17 mouse cellular contexts compared by ENCODE assay signal in the genomic region with DNA sequence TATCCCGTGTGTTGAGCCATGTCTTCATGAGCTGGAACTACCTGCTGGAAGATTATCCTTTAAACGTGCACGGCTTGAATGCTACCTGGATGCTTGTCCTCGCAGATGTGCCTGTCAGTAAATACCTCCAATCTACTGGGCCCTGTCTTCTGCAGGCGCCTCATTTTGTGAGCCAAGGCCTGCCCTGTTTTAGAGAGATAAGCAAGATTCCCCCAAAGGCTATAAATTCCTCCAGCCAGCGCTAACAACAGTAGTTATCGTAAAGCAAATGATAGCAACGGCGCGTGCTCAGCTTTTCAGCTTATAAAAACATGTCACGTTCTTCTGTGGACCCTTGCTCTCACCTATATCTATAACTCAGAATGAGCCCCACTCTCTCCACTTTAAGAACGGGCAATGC.
DNase-seq lines count a peak whose midpoint lies in the region; ATAC-seq lines count a peak whose summit lies in the region.
"Had no signal": no experiment of that assay in that cellular context is flagged by ENCODE, and none has a peak within 500 bp of the region (broad histone marks: within the 10 kb centered on the region; RNA-seq: fewer than 3 reads in every experiment).

No protein-coding gene starts in this region.

- H3K4me2 ChIP-seq in hindbrain, embryonic 15.5 days: no peak overlapping the region
- no peak overlapping the region for H3K4me2 ChIP-seq in hindbrain, embryonic 11.5 days (replicated peaks; ENCODE audit: low read depth, low read length)
- H3K4me2 ChIP-seq in liver, embryonic 11.5 days: peak overlapping the region; percentile 31
- no peak overlapping the region for H3K4me2 ChIP-seq in midbrain, embryonic 15.5 days
- H3K4me2 ChIP-seq: forebrain, embryonic 15.5 days; kidney, embryonic 15.5 days; limb, embryonic 13.5 days had no signal

- no peaks in the 10 kb centered on the region for H3K36me3 ChIP-seq in hindbrain, embryonic 15.5 days
- no peaks in the 10 kb centered on the region for H3K36me3 ChIP-seq in hindbrain, embryonic 11.5 days (ENCODE audit: control insufficient read depth, insufficient read depth, low read length)
- H3K36me3 ChIP-seq in liver, embryonic 11.5 days (ENCODE audit: control insufficient read depth, insufficient read depth, low read length): no peaks in the 10 kb centered on the region
- H3K36me3 ChIP-seq in midbrain, embryonic 15.5 days (replicated peaks): no peaks in the 10 kb centered on the region
- H3K36me3 ChIP-seq: forebrain, embryonic 15.5 days; G1E; kidney, embryonic 15.5 days; limb, embryonic 13.5 days had no signal

- no peak overlapping the region for H3K9ac ChIP-seq in hindbrain, embryonic 15.5 days
- no peak overlapping the region for H3K9ac ChIP-seq in hindbrain, embryonic 11.5 days (ENCODE audit: low read depth, low read length)
- H3K9ac ChIP-seq in liver, embryonic 11.5 days (ENCODE audit: low read depth, low read length): no peak overlapping the region
- no peak overlapping the region for H3K9ac ChIP-seq in midbrain, embryonic 15.5 days
- H3K9ac ChIP-seq: forebrain, embryonic 15.5 days; kidney, embryonic 15.5 days; limb, embryonic 13.5 days had no signal

- no peak overlapping the region for H3K4me3 ChIP-seq in hindbrain, embryonic 15.5 days
- no peak overlapping the region for H3K4me3 ChIP-seq in hindbrain, embryonic 11.5 days (ENCODE audit: low read depth, low read length)
- H3K4me3 ChIP-seq in liver, embryonic 11.5 days (ENCODE audit: low read depth, low read length): no peak overlapping the region
- no peak overlapping the region for H3K4me3 ChIP-seq in midbrain, embryonic 15.5 days
- H3K4me3 ChIP-seq: forebrain, embryonic 15.5 days; heart, adult 2 months; kidney, embryonic 15.5 days; limb, embryonic 13.5 days had no signal

- H3K9me3 ChIP-seq in hindbrain, embryonic 15.5 days: no peaks in the 10 kb centered on the region
- H3K9me3 ChIP-seq in hindbrain, embryonic 11.5 days (ENCODE audit: control insufficient read depth, low read length): no peaks in the 10 kb centered on the region
- H3K9me3 ChIP-seq in liver, embryonic 11.5 days (ENCODE audit: control insufficient read depth, low read length): peaks cover 3% of the 10 kb centered on the region; the same call in 1 of the 2 replicates
- no peaks in the 10 kb centered on the region for H3K9me3 ChIP-seq in midbrain, embryonic 15.5 days
- H3K9me3 ChIP-seq: kidney, embryonic 15.5 days had no signal

- no peaks in the 10 kb centered on the region for H3K27me3 ChIP-seq in hindbrain, embryonic 15.5 days
- no peaks in the 10 kb centered on the region for H3K27me3 ChIP-seq in hindbrain, embryonic 11.5 days (ENCODE audit: control insufficient read depth, insufficient read depth, low read length)
- H3K27me3 ChIP-seq in liver, embryonic 11.5 days (replicated peaks; ENCODE audit: control insufficient read depth, insufficient read depth, low read length): no peaks in the 10 kb centered on the region
- no peaks in the 10 kb centered on the region for H3K27me3 ChIP-seq in midbrain, embryonic 15.5 days (replicated peaks)
- H3K27me3 ChIP-seq: forebrain, embryonic 15.5 days; limb, embryonic 13.5 days had no signal

- H3K27ac ChIP-seq in hindbrain, embryonic 15.5 days (replicated peaks): peak overlapping the region; percentile 57
- no peak overlapping the region for H3K27ac ChIP-seq in hindbrain, embryonic 11.5 days (ENCODE audit: low read depth, low read length)
- H3K27ac ChIP-seq in liver, embryonic 11.5 days (ENCODE audit: low read depth, low read length): peak overlapping the region; percentile 71
- H3K27ac ChIP-seq in midbrain, embryonic 15.5 days: peak overlapping the region; percentile 56
- H3K27ac ChIP-seq: forebrain, embryonic 15.5 days; heart, adult 2 months; kidney, embryonic 15.5 days; limb, embryonic 13.5 days had no signal

- H3K4me1 ChIP-seq in hindbrain, embryonic 15.5 days (replicated peaks): peaks cover 18% of the 10 kb centered on the region
- no peaks in the 10 kb centered on the region for H3K4me1 ChIP-seq in hindbrain, embryonic 11.5 days (replicated peaks; ENCODE audit: control insufficient read depth, insufficient read depth, low read length)
- peaks cover 29% of the 10 kb centered on the region for H3K4me1 ChIP-seq in liver, embryonic 11.5 days (replicated peaks; ENCODE audit: control insufficient read depth, insufficient read depth, low read length)
- peaks cover 13% of the 10 kb centered on the region; the same call in 1 of the 2 replicates for H3K4me1 ChIP-seq in midbrain, embryonic 15.5 days
- H3K4me1 ChIP-seq: kidney, embryonic 15.5 days had no signal

- no peak for ATAC-seq in hindbrain, embryonic 15.5 days (ENCODE audit: low FRiP score, low read depth)
- ATAC-seq in hindbrain, embryonic 11.5 days (ENCODE audit: low FRiP score): no peak
- peak; percentile 86 for ATAC-seq in liver, embryonic 11.5 days (replicated peaks; ENCODE audit: low FRiP score)
- 0 out of 2 replicates have a peak, but pooled peaks have one; percentile 24 for ATAC-seq in midbrain, embryonic 15.5 days (replicated peaks)
- ATAC-seq: forebrain, embryonic 15.5 days had no signal

- 80% methylated on average over 12 of the region's 12 CpGs for WGBS in hindbrain, embryonic 15.5 days
- 88% methylated on average over 12 of the region's 12 CpGs for WGBS in hindbrain, embryonic 11.5 days
- 32% methylated on average over 12 of the region's 12 CpGs for WGBS in liver, embryonic 11.5 days
- 82% methylated on average over 12 of the region's 12 CpGs for WGBS in midbrain, embryonic 15.5 days

- no peak for DNase-seq in hindbrain, embryonic 11.5 days (ENCODE audit: low spot score)
- peak; percentile 59 for DNase-seq in c-Kit-positive CD71-positive TER-119-negative erythroid progenitor cells, embryonic 14.5 days (ENCODE audit: low read depth)
- peak; percentile 33 for DNase-seq in liver, embryonic 11.5 days (ENCODE audit: low spot score)
- DNase-seq in gastrocnemius, postnatal 25 days: no peak
- no peak for DNase-seq in right cerebral cortex, adult 18-20 months
- DNase-seq: adrenal gland, adult 8-10 months; cerebellum, postnatal 14 days; heart, adult 2 months; heart, postnatal 36 days; lung, postnatal 10 days; thymus, adult 18-20 months had no signal

Comparison
In these comparisons a context has a peak if more than half of its experiments do, and no peak if none do; other contexts are left out.
1. ATAC-seq: peak in liver, embryonic 11.5 days (single experiment) and midbrain, embryonic 15.5 days (single experiment); none in hindbrain, embryonic 15.5 days (single experiment) and hindbrain, embryonic 11.5 days (single experiment).
2. DNase-seq: peak in c-Kit-positive CD71-positive TER-119-negative erythroid progenitor cells, embryonic 14.5 days (single experiment) and liver, embryonic 11.5 days (single experiment); none in hindbrain, embryonic 11.5 days (single experiment), gastrocnemius, postnatal 25 days (single experiment) and right cerebral cortex, adult 18-20 months (single experiment).